Mouse (Mus musculus): ENCODE measurements around the gene Cpd.
"Not testable (repeated sequence)": the region's sequence is repeated elsewhere in the genome, so short reads cannot be mapped to it uniquely, and the experiment has no call there.

The Cpd gene

GRCm38 (mm10) chr11:76810706-76811495, 35.9 kb downstream of the Cpd start:
- H3K9me3 ChIP-seq (ENCODE audit: low read length): no peaks in the 10 kb centered on the region
- H3K4me3 ChIP-seq (replicated peaks; ENCODE audit: low read length): no peak overlapping the region
- no peaks in the 10 kb centered on the region for H3K36me3 ChIP-seq (ENCODE audit: insufficient read depth, low read length)
- no peak for TF ChIP-seq CTCF (conservative IDR thresholded peaks at IDR 0.05; ENCODE audit: low read length)
- no peak for TF ChIP-seq POU5F1 (IDR thresholded peaks at IDR 0.05; ENCODE audit: borderline replicate concordance, low read length)
- TF ChIP-seq NANOG (IDR thresholded peaks at IDR 0.05; ENCODE audit: borderline replicate concordance, low read length): no peak
- no peaks in the 10 kb centered on the region for H3K27me3 ChIP-seq (ENCODE audit: insufficient read depth, low read length)
- peaks cover 5% of the 10 kb centered on the region for H3K4me1 ChIP-seq (replicated peaks; ENCODE audit: low read depth, low read length)

GRCm38 (mm10) chr11:76809450-76809849, 37.4 kb downstream of the Cpd start:
- no peak overlapping the region for H3K4me3 ChIP-seq (replicated peaks; ENCODE audit: low read length)
- no peaks in the 10 kb centered on the region for H3K9me3 ChIP-seq (ENCODE audit: low read length)
- TF ChIP-seq CTCF (conservative IDR thresholded peaks at IDR 0.05; ENCODE audit: low read length) (no peak), NANOG (IDR thresholded peaks at IDR 0.05; ENCODE audit: borderline replicate concordance, low read length) (no peak)
- no peaks in the 10 kb centered on the region for H3K36me3 ChIP-seq (ENCODE audit: insufficient read depth, low read length)
- H3K27me3 ChIP-seq (ENCODE audit: insufficient read depth, low read length): no peaks in the 10 kb centered on the region
- peaks cover 10% of the 10 kb centered on the region for H3K4me1 ChIP-seq (replicated peaks; ENCODE audit: low read depth, low read length)

- Histone ChIP-seq H3K36me3 (ENCODE audit: insufficient read depth, low read length) (no peaks in the 10 kb centered on the region), H3K27me3 (ENCODE audit: insufficient read depth, low read length) (no peaks in the 10 kb centered on the region), H3K4me3 (replicated peaks; ENCODE audit: low read length) (no peak overlapping the region), H3K4me1 (replicated peaks; ENCODE audit: low read depth, low read length) (peaks cover 10% of the 10 kb centered on the region), H3K9me3 (ENCODE audit: low read length) (no peaks in the 10 kb centered on the region)
- TF ChIP-seq NANOG (IDR thresholded peaks at IDR 0.05; ENCODE audit: borderline replicate concordance, low read length) (no peak), CTCF (conservative IDR thresholded peaks at IDR 0.05; ENCODE audit: low read length) (no peak), POU5F1 (IDR thresholded peaks at IDR 0.05; ENCODE audit: borderline replicate concordance, low read length) (no peak)
These were observed 38.3 kb downstream of the Cpd start for GRCm38 (mm10) chr11:76808550-76808949.

GRCm38 (mm10) chr11:76807007-76807679, 39.7 kb downstream of the Cpd start:
- Histone ChIP-seq H3K27me3 (ENCODE audit: insufficient read depth, low read length) (no peaks in the 10 kb centered on the region), H3K4me3 (replicated peaks; ENCODE audit: low read length) (no peak overlapping the region), H3K36me3 (ENCODE audit: insufficient read depth, low read length) (no peaks in the 10 kb centered on the region), H3K4me1 (replicated peaks; ENCODE audit: low read depth, low read length) (peaks cover 14% of the 10 kb centered on the region), H3K9me3 (ENCODE audit: low read length) (no peaks in the 10 kb centered on the region)
- no peak for TF ChIP-seq POU5F1 (IDR thresholded peaks at IDR 0.05; ENCODE audit: borderline replicate concordance, low read length)
- TF ChIP-seq CTCF (conservative IDR thresholded peaks at IDR 0.05; ENCODE audit: low read length): no peak
- no peak for TF ChIP-seq NANOG (IDR thresholded peaks at IDR 0.05; ENCODE audit: borderline replicate concordance, low read length)

- H3K4me3 ChIP-seq (replicated peaks; ENCODE audit: low read length): no peak overlapping the region
- no peaks in the 10 kb centered on the region for H3K27me3 ChIP-seq (ENCODE audit: insufficient read depth, low read length)
- H3K36me3 ChIP-seq (ENCODE audit: insufficient read depth, low read length): no peaks in the 10 kb centered on the region
- H3K4me1 ChIP-seq (replicated peaks; ENCODE audit: low read depth, low read length): peaks cover 25% of the 10 kb centered on the region
- TF ChIP-seq POU5F1 (IDR thresholded peaks at IDR 0.05; ENCODE audit: borderline replicate concordance, low read length) (no peak), NANOG (IDR thresholded peaks at IDR 0.05; ENCODE audit: borderline replicate concordance, low read length) (no peak)
- H3K9me3 ChIP-seq (ENCODE audit: low read length): no peaks in the 10 kb centered on the region
These were observed 40.8 kb downstream of the Cpd start for GRCm38 (mm10) chr11:76806026-76806425.

GRCm38 (mm10) chr11:76805072-76805471, 41.7 kb downstream of the Cpd start:
- not testable (repeated sequence) for H3K36me3 ChIP-seq (ENCODE audit: insufficient read depth, low read length)

GRCm38 (mm10) chr11:76803266-76803665, 43.6 kb downstream of the Cpd start:
- no peaks in the 10 kb centered on the region for H3K27me3 ChIP-seq (ENCODE audit: insufficient read depth, low read length)
- H3K36me3 ChIP-seq (ENCODE audit: insufficient read depth, low read length): no peaks in the 10 kb centered on the region
- TF ChIP-seq CTCF (conservative IDR thresholded peaks at IDR 0.05; ENCODE audit: low read length) (no peak), POU5F1 (IDR thresholded peaks at IDR 0.05; ENCODE audit: borderline replicate concordance, low read length) (no peak), NANOG (IDR thresholded peaks at IDR 0.05; ENCODE audit: borderline replicate concordance, low read length) (no peak)
- H3K4me3 ChIP-seq (replicated peaks; ENCODE audit: low read length): no peak overlapping the region
- peaks cover 26% of the 10 kb centered on the region for H3K4me1 ChIP-seq (replicated peaks; ENCODE audit: low read depth, low read length)
- H3K9me3 ChIP-seq (ENCODE audit: low read length): no peaks in the 10 kb centered on the region

More at GRCm38 (mm10) chr11:76805072-76805471, 41.7 kb downstream of the Cpd start:
- not testable (repeated sequence) for H3K9me3 ChIP-seq (ENCODE audit: low read length); H3K27me3 ChIP-seq (ENCODE audit: insufficient read depth, low read length); H3K4me3 ChIP-seq (replicated peaks; ENCODE audit: low read length)
- H3K4me1 ChIP-seq (replicated peaks; ENCODE audit: low read depth, low read length): peaks cover 26% of the 10 kb centered on the region

GRCm38 (mm10) chr11:76797236-76797635, 49.6 kb downstream of the Cpd start:
- Histone ChIP-seq H3K9me3 (ENCODE audit: low read length) (no peaks in the 10 kb centered on the region), H3K4me1 (replicated peaks; ENCODE audit: low read depth, low read length) (peaks cover 16% of the 10 kb centered on the region), H3K36me3 (ENCODE audit: insufficient read depth, low read length) (0 out of 2 replicates have a peak, but pooled peaks cover 5% of the 10 kb centered on the region), H3K4me3 (replicated peaks; ENCODE audit: low read length) (no peak overlapping the region), H3K27me3 (ENCODE audit: insufficient read depth, low read length) (no peaks in the 10 kb centered on the region)
- no peak for TF ChIP-seq NANOG (IDR thresholded peaks at IDR 0.05; ENCODE audit: borderline replicate concordance, low read length)
- no peak for TF ChIP-seq CTCF (conservative IDR thresholded peaks at IDR 0.05; ENCODE audit: low read length)
- TF ChIP-seq POU5F1 (IDR thresholded peaks at IDR 0.05; ENCODE audit: borderline replicate concordance, low read length): no peak
